Mouse (Mus musculus) ES-E14 (cell line): ENCODE measurements at regions not wholly inside any gene's neighbourhood (a gene's known extent, or its start where the extent isn't known, plus 50 kb on each side); places are given as distances from the start of the nearest gene placed in this dataset.

Experiments used
- CHD2 ChIP-seq: IDR thresholded peaks from 2 replicates; pipeline ENCODE4 v1.6.1; 2014; ENCODE audit warnings: mild to moderate bottlenecking, low read depth, low read length, inconsistent platforms
- HCFC1 ChIP-seq: IDR thresholded peaks from 2 replicates; pipeline ENCODE4 v1.6.1; 2012; ENCODE audit warnings: low read length, inconsistent platforms, borderline replicate concordance; ENCODE audit not compliant: insufficient read depth
- MAFK ChIP-seq: IDR thresholded peaks from 2 replicates; pipeline ENCODE4 v1.6.1; 2014; ENCODE audit warnings: mild to moderate bottlenecking, low read depth, low read length, inconsistent platforms; ENCODE audit not compliant: insufficient read depth
- ZNF384 ChIP-seq: IDR thresholded peaks from 2 replicates; pipeline ENCODE4 v1.6.1; 2012; ENCODE audit warnings: low read depth, low read length, inconsistent platforms

DNA sequence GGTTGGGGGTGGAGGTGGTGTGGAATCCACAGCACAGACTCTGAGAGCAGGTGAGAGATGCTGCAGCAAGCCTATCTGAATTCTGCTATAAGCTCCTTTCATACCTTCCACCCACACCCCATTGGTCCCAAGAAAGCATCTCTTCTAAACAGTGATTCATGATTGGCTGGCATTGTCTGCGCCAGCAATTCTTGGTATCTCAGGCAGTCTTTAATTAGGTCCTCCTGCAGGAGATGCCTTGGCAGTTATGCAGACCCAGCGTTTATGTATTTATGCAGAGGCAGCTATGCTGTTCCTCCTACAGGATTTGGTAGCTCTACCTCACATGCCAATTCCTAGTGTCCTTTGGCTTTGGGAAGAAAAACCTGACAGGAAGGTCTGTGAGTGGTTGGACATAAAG is 162.9 kb upstream of the Gas1 start:
- TF ChIP-seq CHD2 (no peak), HCFC1 (no peak), ZNF384 (no peak), MAFK (no peak)
